8 mouse cellular contexts compared by ENCODE assay signal in the genomic region with DNA sequence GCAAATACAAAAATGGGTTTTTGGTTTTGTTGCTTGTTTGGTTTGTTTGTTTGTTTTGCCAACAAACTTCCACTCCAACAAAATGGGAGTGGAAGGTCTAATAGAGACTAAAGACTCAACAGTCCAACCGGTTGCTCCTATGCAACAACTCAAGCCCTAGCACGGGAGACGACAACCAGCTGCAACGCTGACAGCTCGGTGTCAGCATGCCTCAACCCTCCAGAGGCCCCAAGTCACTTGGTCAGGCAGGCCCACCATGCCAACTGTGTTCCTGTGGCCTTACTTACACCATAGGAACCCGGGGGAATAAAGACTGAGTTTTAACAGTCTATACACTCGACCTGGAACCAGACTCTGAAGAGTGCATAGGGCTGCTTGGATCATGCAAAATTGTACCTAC. TPM values are rescaled to one million over a fixed set of nuclear protein-coding genes. Genes with fewer than 3 reads are reported as not detected.
DNase-seq lines count a peak whose midpoint lies in the region; ATAC-seq and TF ChIP-seq lines count a peak whose summit lies in the region.

No protein-coding gene starts in this region.

- no peak overlapping the region for H3K27ac ChIP-seq in thymus, adult 2 months (ENCODE audit: control insufficient read depth, insufficient read depth, low read length)
- no peak overlapping the region for H3K27ac ChIP-seq in intestine, embryonic 16.5 days (ENCODE audit: low read length)
- no peak overlapping the region for H3K27ac ChIP-seq in midbrain, embryonic 16.5 days (ENCODE audit: low read length)

- peak; percentile 26 for DNase-seq in cerebellum, adult 9-10 months
- no peak for DNase-seq in thymus, adult 2 months
- DNase-seq in thymus, postnatal 25 days: no peak
- no peak for DNase-seq in urinary bladder, postnatal 25 days (ENCODE audit: low spot score)
- DNase-seq in gastrocnemius, adult 18-20 months (ENCODE audit: low spot score): no peak

- no peaks in the 10 kb centered on the region for H3K9me3 ChIP-seq in intestine, embryonic 16.5 days (ENCODE audit: control insufficient read depth, low read length)
- no peaks in the 10 kb centered on the region for H3K9me3 ChIP-seq in midbrain, embryonic 16.5 days (replicated peaks; ENCODE audit: control insufficient read depth, low read length, poor library complexity, severe bottlenecking)

- peak overlapping the region; percentile 95 for H3K9ac ChIP-seq in intestine, embryonic 16.5 days (ENCODE audit: low read depth, low read length)
- H3K9ac ChIP-seq in midbrain, embryonic 16.5 days (ENCODE audit: low read depth, low read length): peak overlapping the region; percentile 93

- WGBS in thymus, adult 2 months: 15% methylated on average over 7 of the region's 7 CpGs
- WGBS in intestine, embryonic 16.5 days: 1% methylated on average over 7 of the region's 7 CpGs
- WGBS in midbrain, embryonic 16.5 days: 5% methylated on average over 7 of the region's 7 CpGs

- H3K27me3 ChIP-seq in thymus, adult 2 months (ENCODE audit: control insufficient read depth, insufficient read depth, low read length): no peaks in the 10 kb centered on the region
- no peaks in the 10 kb centered on the region for H3K27me3 ChIP-seq in intestine, embryonic 16.5 days (replicated peaks; ENCODE audit: control insufficient read depth, insufficient read depth, low read length)
- no peaks in the 10 kb centered on the region for H3K27me3 ChIP-seq in midbrain, embryonic 16.5 days (ENCODE audit: control insufficient read depth, insufficient read depth, low read depth, low read length)

- no peak for TF ChIP-seq POLR2A in thymus, adult 2 months (IDR thresholded peaks at IDR 0.05; ENCODE audit: control insufficient read depth, extremely low read depth, insufficient read depth, low read length, poor library complexity)

- H3K4me2 ChIP-seq in intestine, embryonic 16.5 days (ENCODE audit: low read depth, low read length): peak overlapping the region; percentile 89
- H3K4me2 ChIP-seq in midbrain, embryonic 16.5 days (ENCODE audit: low read length): peak overlapping the region; percentile 94

- no peaks in the 10 kb centered on the region for H3K36me3 ChIP-seq in thymus, adult 2 months (ENCODE audit: control insufficient read depth, insufficient read depth, low read length)
- H3K36me3 ChIP-seq in intestine, embryonic 16.5 days (ENCODE audit: control insufficient read depth, insufficient read depth, low read length): no peaks in the 10 kb centered on the region
- no peaks in the 10 kb centered on the region for H3K36me3 ChIP-seq in midbrain, embryonic 16.5 days (ENCODE audit: control insufficient read depth, insufficient read depth, low read length)

- H3K4me3 ChIP-seq in thymus, adult 2 months (ENCODE audit: control insufficient read depth, insufficient read depth, low read length): peak overlapping the region; percentile 93
- H3K4me3 ChIP-seq in intestine, embryonic 16.5 days (ENCODE audit: low read length): peak overlapping the region; percentile 94
- peak overlapping the region; percentile 99 for H3K4me3 ChIP-seq in midbrain, embryonic 16.5 days (ENCODE audit: low read depth, low read length)

- H3K4me1 ChIP-seq in thymus, adult 2 months (replicated peaks; ENCODE audit: control insufficient read depth, insufficient read depth, low read length): peaks cover 6% of the 10 kb centered on the region
- H3K4me1 ChIP-seq in intestine, embryonic 16.5 days (ENCODE audit: control insufficient read depth, insufficient read depth, low read length): peaks cover 18% of the 10 kb centered on the region
- peaks cover 25% of the 10 kb centered on the region for H3K4me1 ChIP-seq in midbrain, embryonic 16.5 days (ENCODE audit: control insufficient read depth, insufficient read depth, low read length)

- TF ChIP-seq CTCF in thymus, adult 2 months (IDR thresholded peaks at IDR 0.05; ENCODE audit: borderline replicate concordance, control insufficient read depth, extremely low read depth, insufficient read depth, low read length, poor library complexity): no peak

- ATAC-seq in cerebellum, adult (ENCODE audit: insufficient number of reproducible peaks, low FRiP score, low TSS enrichment): no peak
- ATAC-seq in intestine, embryonic 16.5 days: peak; percentile 29
- no peak for ATAC-seq in midbrain, embryonic 16.5 days

RNA-seq across cellular contexts. Expression of gene Kctd3, which starts 0.8 kb away (rescaled TPM):
- 45.3 and 46.5 TPM in 2 replicates for polyA plus RNA-seq in thymus, adult 2 months (2012; rRNA removed)
- polyA plus RNA-seq in intestine, embryonic 16.5 days (2015; fragmentation: Nextera tagmentation; extraction: Ambion mirVana): 17.9 and 18.3 TPM in 2 replicates
- polyA plus RNA-seq in midbrain, embryonic 16.5 days (2015; fragmentation: Nextera tagmentation; extraction: Ambion mirVana): 48.5 and 49.6 TPM in 2 replicates
- 10 to 100 TPM; 13.1 to 13.4 TPM for total RNA-seq in gastrocnemius, adult 18-20 months (2021)
